Mouse (Mus musculus): ENCODE data around the gene Chuk.

GRCm38 (mm10) chr19:44117793-44118192, 10.5 kb upstream of the Chuk start:
- TF ChIP-seq ZNF384 (IDR thresholded peaks at IDR 0.05; ENCODE audit: low read depth, low read length) (no peak), ZC3H11A (IDR thresholded peaks at IDR 0.05; ENCODE audit: borderline replicate concordance, low read depth, low read length) (no peak), MAFK (IDR thresholded peaks at IDR 0.05; ENCODE audit: insufficient read depth, low read depth, low read length) (no peak), HCFC1 (IDR thresholded peaks at IDR 0.05; ENCODE audit: borderline replicate concordance, insufficient read depth, low read length) (no peak)
